Mouse (Mus musculus) MEL (cell line): Measurements from ENCODE around the gene Gm49486. TPM values are rescaled to one million over a fixed set of nuclear protein-coding genes. Genes with fewer than 3 reads are reported as not detected.

ENCODE experiments used
- DNase-seq: peaks from one replicate; pipeline ENCODE4 v3.0.0; 2011; ENCODE audit warnings: low read depth, low spot score
- H3K27ac ChIP-seq: 2 replicates; pipeline ENCODE4 v1.5.1; 2012; ENCODE audit warnings: low read depth, mild to moderate bottlenecking, control low read depth, low read length, moderate library complexity; ENCODE audit not compliant: control insufficient read depth
- H3K27me3 ChIP-seq, 2 experiments: fragments of 150-350 bp in 1 of 2; sonication (generic) in 1 of 2; 2 replicates each; pipeline ENCODE4 v1.6.1; 2012; ENCODE audit warnings: low read length in 2 of 2, mild to moderate bottlenecking in 2 of 2, improper control_type of control experiment in 1 of 2, moderate library complexity in 1 of 2; ENCODE audit not compliant: insufficient read depth in 2 of 2, control insufficient read depth in 1 of 2
- H3K36me3 ChIP-seq, 2 experiments: 2 replicates each; pipeline ENCODE4 v1.6.1; 2012 to 2014; ENCODE audit warnings: low read length in 2 of 2, improper control_type of control experiment in 1 of 2, inconsistent platforms in 1 of 2, mild to moderate bottlenecking in 1 of 2; ENCODE audit not compliant: insufficient read depth in 2 of 2, control insufficient read depth in 1 of 2
- H3K4me1 ChIP-seq, 2 experiments: fragments of 150-350 bp in 1 of 2; sonication (generic) in 1 of 2; 2 replicates each; pipeline ENCODE4 v1.6.1; 2012; ENCODE audit warnings: low read length in 2 of 2, improper control_type of control experiment in 1 of 2, mild to moderate bottlenecking in 1 of 2; ENCODE audit not compliant: insufficient read depth in 2 of 2, control insufficient read depth in 1 of 2
- H3K4me3 ChIP-seq, 2 experiments: fragments of 150-350 bp in 1 of 2; sonication (generic) in 1 of 2; 2 replicates each; pipeline ENCODE4 v1.5.1; 2012; ENCODE audit warnings: low read depth in 2 of 2, low read length in 2 of 2, mild to moderate bottlenecking in 2 of 2, moderate library complexity in 2 of 2, control low read depth in 1 of 2, improper control_type of control experiment in 1 of 2; ENCODE audit not compliant: control insufficient read depth in 1 of 2, insufficient read depth in 1 of 2
- H3K79me2 ChIP-seq: 2 replicates; pipeline ENCODE4 v1.6.1; 2012; ENCODE audit warnings: mild to moderate bottlenecking, low read length, moderate library complexity; ENCODE audit not compliant: control insufficient read depth, poor library complexity, insufficient read depth
- H3K9ac ChIP-seq: 2 replicates; pipeline ENCODE4 v1.6.1; 2012; ENCODE audit warnings: low read depth, mild to moderate bottlenecking, control low read depth, low read length, moderate library complexity; ENCODE audit not compliant: control insufficient read depth, poor library complexity, severe bottlenecking
- H3K9me3 ChIP-seq: fragments of 150-350 bp; sonication (generic); replicated peaks from 2 replicates; pipeline ENCODE4 v1.6.1; 2012; ENCODE audit warnings: mild to moderate bottlenecking, low read length, improper control_type of control experiment, moderate library complexity; ENCODE audit not compliant: insufficient read depth
- BHLHE40 ChIP-seq: IDR thresholded peaks from 2 replicates; pipeline ENCODE4 v1.6.1; 2012; ENCODE audit warnings: low read depth, mild to moderate bottlenecking, inconsistent platforms, low read length, improper control_type of control experiment, borderline replicate concordance
- CHD2 ChIP-seq: IDR thresholded peaks from 2 replicates; pipeline ENCODE4 v1.6.1; 2011; ENCODE audit warnings: low read length, improper control_type of control experiment
- CTCF ChIP-seq, 3 experiments: IDR thresholded peaks in 2 of 3; conservative IDR thresholded peaks in 1 of 3; 2 replicates each; pipeline ENCODE4 v1.5.1; 2011 to 2012; ENCODE audit warnings: low read length in 3 of 3, low read depth in 2 of 3, mild to moderate bottlenecking in 2 of 3, improper control_type of control experiment in 1 of 3, inconsistent platforms in 1 of 3, mixed read lengths in 1 of 3, moderate library complexity in 1 of 3; ENCODE audit not compliant: control insufficient read depth in 1 of 3, insufficient read depth in 1 of 3, poor library complexity in 1 of 3, severe bottlenecking in 1 of 3
- ELF1 ChIP-seq: IDR thresholded peaks from 2 replicates; pipeline ENCODE4 v1.6.1; 2014; ENCODE audit warnings: low read depth, mild to moderate bottlenecking, inconsistent platforms, low read length, improper control_type of control experiment, moderate library complexity
- EP300 ChIP-seq, 2 experiments: IDR thresholded peaks; 2 replicates each; pipeline ENCODE4 v1.6.1; 2011; ENCODE audit warnings: improper control_type of control experiment in 2 of 2, low read length in 2 of 2, low read depth in 1 of 2, mild to moderate bottlenecking in 1 of 2
- ETS1 ChIP-seq: IDR thresholded peaks from 2 replicates; pipeline ENCODE4 v1.6.1; 2012; ENCODE audit warnings: low read depth, mild to moderate bottlenecking, inconsistent platforms, low read length, improper control_type of control experiment, moderate library complexity
- GATA1 ChIP-seq: IDR thresholded peaks from 2 replicates; pipeline ENCODE4 v1.6.1; 2011; ENCODE audit warnings: low read depth, low read length, improper control_type of control experiment
- HCFC1 ChIP-seq: IDR thresholded peaks from 2 replicates; pipeline ENCODE4 v1.6.1; 2012; ENCODE audit warnings: low read depth, mild to moderate bottlenecking, inconsistent platforms, low read length, improper control_type of control experiment, moderate library complexity
- JUND ChIP-seq: IDR thresholded peaks from 2 replicates; pipeline ENCODE4 v1.6.1; 2011; ENCODE audit warnings: low read depth, mild to moderate bottlenecking, improper control_type of control experiment, low read length
- MAFK ChIP-seq: IDR thresholded peaks from 2 replicates; pipeline ENCODE4 v1.6.1; 2011; ENCODE audit warnings: low read depth, mild to moderate bottlenecking, low read length, improper control_type of control experiment, borderline replicate concordance
- MAX ChIP-seq: IDR thresholded peaks from 2 replicates; pipeline ENCODE4 v1.6.1; 2011; ENCODE audit warnings: low read length, improper control_type of control experiment
- MAZ ChIP-seq: IDR thresholded peaks from 2 replicates; pipeline ENCODE4 v1.6.1; 2012; ENCODE audit warnings: low read depth, mild to moderate bottlenecking, inconsistent platforms, low read length, improper control_type of control experiment
- MEF2A ChIP-seq: IDR thresholded peaks from 2 replicates; pipeline ENCODE4 v1.6.1; 2014; ENCODE audit warnings: low read depth, mild to moderate bottlenecking, inconsistent platforms, low read length, improper control_type of control experiment; ENCODE audit not compliant: poor library complexity, insufficient replicate concordance, severe bottlenecking; ENCODE audit errors: extremely low read depth
- MXI1 ChIP-seq: IDR thresholded peaks from 2 replicates; pipeline ENCODE4 v1.6.1; 2011; ENCODE audit warnings: mild to moderate bottlenecking, low read depth, low read length, improper control_type of control experiment
- MYC ChIP-seq: IDR thresholded peaks from 2 replicates; pipeline ENCODE4 v1.6.1; 2011; ENCODE audit warnings: low read depth, mild to moderate bottlenecking, low read length, improper control_type of control experiment, moderate library complexity
- NELFE ChIP-seq: IDR thresholded peaks from 2 replicates; pipeline ENCODE4 v1.6.1; 2011; ENCODE audit warnings: low read depth, low read length, improper control_type of control experiment
- NRF1 ChIP-seq: IDR thresholded peaks from 2 replicates; pipeline ENCODE4 v1.6.1; 2014; ENCODE audit warnings: low read depth, mild to moderate bottlenecking, inconsistent platforms, low read length, improper control_type of control experiment, moderate library complexity; ENCODE audit not compliant: poor library complexity, insufficient read depth, severe bottlenecking
- POLR2A ChIP-seq, 2 experiments: IDR thresholded peaks; 2 replicates each; pipeline ENCODE4 v1.6.1; 2011 to 2012; ENCODE audit warnings: low read length in 2 of 2, mild to moderate bottlenecking in 2 of 2, control low read depth in 1 of 2, improper control_type of control experiment in 1 of 2, low read depth in 1 of 2, moderate library complexity in 1 of 2; ENCODE audit not compliant: control insufficient read depth in 1 of 2, insufficient read depth in 1 of 2, poor library complexity in 1 of 2
- POLR2AphosphoS2 ChIP-seq: IDR thresholded peaks from 2 replicates; pipeline ENCODE4 v1.6.1; 2011; ENCODE audit warnings: low read length, improper control_type of control experiment
- POLR2AphosphoS5 ChIP-seq: IDR thresholded peaks from 2 replicates; pipeline ENCODE4 v1.6.1; 2012; ENCODE audit warnings: low read depth, borderline replicate concordance, mild to moderate bottlenecking, inconsistent platforms, low read length, moderate library complexity, mixed read lengths
- RAD21 ChIP-seq: IDR thresholded peaks from 2 replicates; pipeline ENCODE4 v1.6.1; 2011; ENCODE audit warnings: mild to moderate bottlenecking, low read depth, low read length, improper control_type of control experiment
- RCOR1 ChIP-seq: IDR thresholded peaks from 2 replicates; pipeline ENCODE4 v1.6.1; 2012; ENCODE audit warnings: low read depth, mild to moderate bottlenecking, inconsistent platforms, low read length, improper control_type of control experiment
- SIN3A ChIP-seq: IDR thresholded peaks from 2 replicates; pipeline ENCODE4 v1.6.1; 2012; ENCODE audit warnings: low read length, improper control_type of control experiment, inconsistent platforms
- SMC3 ChIP-seq: IDR thresholded peaks from 2 replicates; pipeline ENCODE4 v1.6.1; 2011; ENCODE audit warnings: low read depth, low read length, improper control_type of control experiment
- TAL1 ChIP-seq: IDR thresholded peaks from 2 replicates; pipeline ENCODE4 v1.6.1; 2012; ENCODE audit warnings: mild to moderate bottlenecking, inconsistent platforms, low read length, moderate library complexity, mixed read lengths
- TBP ChIP-seq: IDR thresholded peaks from 2 replicates; pipeline ENCODE4 v1.8.0; 2011; ENCODE audit warnings: low read depth, low read length, improper control_type of control experiment
- TCF12 ChIP-seq: IDR thresholded peaks from 2 replicates; pipeline ENCODE4 v1.6.1; 2014; ENCODE audit warnings: low read depth, mild to moderate bottlenecking, inconsistent platforms, low read length, improper control_type of control experiment, moderate library complexity
- UBTF ChIP-seq: IDR thresholded peaks from 2 replicates; pipeline ENCODE4 v1.6.1; 2012; ENCODE audit warnings: low read depth, mild to moderate bottlenecking, inconsistent platforms, low read length, improper control_type of control experiment, moderate library complexity, borderline replicate concordance; ENCODE audit not compliant: insufficient read depth
- USF1 ChIP-seq: IDR thresholded peaks from 2 replicates; pipeline ENCODE4 v1.6.1; 2014; ENCODE audit warnings: low read depth, mild to moderate bottlenecking, inconsistent platforms, low read length, improper control_type of control experiment, moderate library complexity
- USF2 ChIP-seq, 2 experiments: IDR thresholded peaks; 2 replicates each; pipeline ENCODE4 v1.6.1; 2011 to 2012; ENCODE audit warnings: improper control_type of control experiment in 2 of 2, low read length in 2 of 2, borderline replicate concordance in 1 of 2, inconsistent platforms in 1 of 2, low read depth in 1 of 2, mild to moderate bottlenecking in 1 of 2; ENCODE audit not compliant: insufficient read depth in 1 of 2
- ZC3H11A ChIP-seq: IDR thresholded peaks from 2 replicates; pipeline ENCODE4 v1.6.1; 2012; ENCODE audit warnings: low read depth, mild to moderate bottlenecking, inconsistent platforms, low read length, improper control_type of control experiment
- ZKSCAN1 ChIP-seq: IDR thresholded peaks from 2 replicates; pipeline ENCODE4 v1.6.1; 2012; ENCODE audit warnings: low read depth, mild to moderate bottlenecking, inconsistent platforms, low read length, improper control_type of control experiment, moderate library complexity
- ZMIZ1 ChIP-seq: IDR thresholded peaks from 2 replicates; pipeline ENCODE4 v1.6.1; 2012; ENCODE audit warnings: low read depth, mild to moderate bottlenecking, inconsistent platforms, low read length, improper control_type of control experiment, moderate library complexity
- ZNF384 ChIP-seq: IDR thresholded peaks from 2 replicates; pipeline ENCODE4 v1.6.1; 2012; ENCODE audit warnings: low read depth, mild to moderate bottlenecking, inconsistent platforms, low read length, improper control_type of control experiment
- polyA plus RNA-seq, 2 experiments: library from polyadenylated mRNA; stranded (reverse) in 1 of 2; unstranded in 1 of 2; fragments of >175 nt in 1 of 2; fragments of >200 nt in 1 of 2; gene quantifications; 2 replicates each; pipeline versions ENCODE4 v1.2.1 to v1.2.4; 2012; ENCODE audit warnings: low replicate concordance in 2 of 2, low read depth in 1 of 2; ENCODE audit not compliant: insufficient read length in 2 of 2, insufficient read depth in 1 of 2, missing spikeins in 1 of 2
- total RNA-seq: library from RNA; depleted of rRNA; stranded (reverse); fragments of 300-350 nt; gene quantifications from 2 replicates; pipeline ENCODE4 v1.2.3, GENCODE M21; 2012; rRNA removed

Gene Gm49486
- total RNA-seq, result 0.12 and 0.16 TPM in 2 replicates
- under 1 TPM in 1 of 2 experiments, not detected in 1; 0.46 TPM for polyA plus RNA-seq

DNA sequence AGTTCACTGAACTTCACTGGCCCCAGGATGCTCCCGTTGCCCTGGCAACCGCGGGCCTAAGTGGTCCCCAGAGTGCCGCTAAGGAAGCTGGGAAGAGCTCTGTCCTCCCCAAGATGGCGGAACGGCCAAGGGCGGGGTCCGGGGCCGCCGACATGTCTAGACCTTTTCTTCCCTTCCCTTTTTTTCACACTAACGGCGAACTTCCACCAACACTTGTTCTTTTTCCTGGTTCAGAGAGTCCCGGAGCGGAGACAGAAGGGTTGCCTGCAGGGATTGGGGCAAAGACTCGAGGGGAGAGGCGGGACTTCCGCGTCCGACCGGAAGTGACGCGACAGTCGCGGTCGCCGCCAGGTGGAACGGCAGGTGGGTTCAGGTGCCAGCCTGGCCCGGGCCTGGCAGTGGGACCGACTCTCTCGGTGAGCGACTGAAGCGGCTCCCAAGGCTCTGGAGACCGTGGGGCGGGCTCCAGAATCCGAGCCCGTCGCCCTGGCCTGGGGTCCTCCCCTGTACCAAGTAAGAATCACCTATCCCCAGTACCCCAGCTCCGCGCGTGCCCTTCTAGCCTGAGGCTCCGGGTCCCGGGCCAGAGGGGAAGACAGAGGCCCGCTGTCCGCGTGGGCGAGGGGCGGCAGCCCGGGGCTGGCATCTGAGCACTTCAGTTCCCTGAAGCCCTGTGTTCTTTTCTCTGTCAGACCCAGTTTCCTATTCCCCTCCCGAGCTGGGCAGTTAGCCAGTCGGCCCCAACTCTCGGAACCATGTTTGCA, at the start of gene Gm49486, which contains the start of gene Pick1:
Gene Gm49486, plus strand, starts transcription at position 334 of the 764 bp plus-strand sequence.
Gene Pick1, plus strand, starts transcription at position 116 of the 764 bp plus-strand sequence.
- peak within 1 kb of the TSS; percentile 64 to 84 for H3K4me3 ChIP-seq
- H3K79me2 ChIP-seq, result peaks cover 1% of the 10 kb centered on the region; the same call in 1 of the 2 replicates
- peak within 1 kb of the TSS; percentile 81 for H3K27ac ChIP-seq
- DNase-seq, result peak; percentile 89
- H3K36me3 ChIP-seq, result peaks cover 0 to 1% of the 10 kb centered on the region in 2 experiments; a peak in 3 of 4 replicates
- peaks cover 0 to 6% of the 10 kb centered on the region in 2 experiments; a peak in 1 of 4 replicates for H3K4me1 ChIP-seq
- H3K9ac ChIP-seq, result peak within 1 kb of the TSS; percentile 71
- H3K27me3 ChIP-seq, result no peaks in the 10 kb centered on the region
- no peaks in the 10 kb centered on the region for H3K9me3 ChIP-seq
- no peak for TF ChIP-seq ZC3H11A
- no peak for TF ChIP-seq TCF12
- TF ChIP-seq ZNF384, result no peak
- TF ChIP-seq POLR2AphosphoS2, result 0 out of 2 replicates have a peak, but pooled peaks have one; percentile 40
- peak; percentile 56; the same call in 1 of the 2 replicates for TF ChIP-seq RCOR1
- no peak for TF ChIP-seq CHD2
- no peak for TF ChIP-seq CTCF (IDR thresholded peaks at IDR 0.05 in 2 of 3, conservative IDR thresholded peaks at IDR 0.05 in 1 of 3; ENCODE audit: control insufficient read depth in 1 of 3, insufficient read depth in 1 of 3, low read depth in 2 of 3, low read length in 3 of 3, poor library complexity in 1 of 3, severe bottlenecking in 1 of 3)
- TF ChIP-seq RAD21, result no peak
- TF ChIP-seq USF2 (IDR thresholded peaks at IDR 0.05; ENCODE audit: borderline replicate concordance in 1 of 2, insufficient read depth in 1 of 2, low read depth in 1 of 2, low read length in 2 of 2), result no peak
- TF ChIP-seq ZKSCAN1, result no peak
- 0 out of 2 replicates have a peak, but pooled peaks have one; percentile 25 for TF ChIP-seq MXI1
- TF ChIP-seq ELF1, result peak; percentile 81
- no peak for TF ChIP-seq MEF2A
- TF ChIP-seq MYC, result no peak
- peak; percentile 82 for TF ChIP-seq HCFC1
- TF ChIP-seq MAZ, result 0 out of 2 replicates have a peak, but pooled peaks have one; percentile 43
- TF ChIP-seq MAX, result 0 out of 2 replicates have a peak, but pooled peaks have one; percentile 16
- peak; percentile 69 for TF ChIP-seq NELFE
- no peak for TF ChIP-seq MAFK
- TF ChIP-seq TBP, result peak; percentile 44; the same call in 1 of the 2 replicates
- TF ChIP-seq POLR2AphosphoS5, result no peak
- no peak for TF ChIP-seq EP300 (IDR thresholded peaks at IDR 0.05; ENCODE audit: low read depth in 1 of 2, low read length in 2 of 2)
- TF ChIP-seq USF1, result 0 out of 2 replicates have a peak, but pooled peaks have one; percentile 12
- 0 out of 2 replicates have a peak, but pooled peaks have one; percentile 30 for TF ChIP-seq ETS1
- TF ChIP-seq GATA1, result no peak
- TF ChIP-seq SIN3A, result peak; percentile 56
- no peak for TF ChIP-seq TAL1
- TF ChIP-seq BHLHE40, result no peak
- no peak for TF ChIP-seq ZMIZ1
- TF ChIP-seq SMC3, result no peak
- TF ChIP-seq POLR2A (IDR thresholded peaks at IDR 0.05; ENCODE audit: control insufficient read depth in 1 of 2, insufficient read depth in 1 of 2, low read depth in 1 of 2, low read length in 2 of 2, poor library complexity in 1 of 2), result peak; percentile 42 to 71; a peak in 3 of 4 replicates
- peak; percentile 20; the same call in 1 of the 2 replicates for TF ChIP-seq NRF1
- TF ChIP-seq UBTF, result no peak
- no peak for TF ChIP-seq JUND
